Mouse (Mus musculus) hindbrain, embryonic 13.5 days (tissue): ENCODE results near the gene Sgms2. TPM values are rescaled to one million over a fixed set of nuclear protein-coding genes. Genes with fewer than 3 reads are reported as not detected.

Experiments used
- ATAC-seq: fragments of 200-750 bp; cut with Nextera tagmentation; 2 replicates; pipeline ENCODE4 v1.8.0; 2017; ENCODE audit warnings: moderate TSS enrichment; ENCODE audit not compliant: low FRiP score
- H3K27ac ChIP-seq: fragments of 300-500 bp; sonication (generic); 2 replicates; pipeline ENCODE4 v1.5.1; 2015; ENCODE audit warnings: inconsistent platforms, mild to moderate bottlenecking, moderate library complexity
- H3K27me3 ChIP-seq: fragments of 300-500 bp; sonication (generic); 2 replicates; pipeline ENCODE4 v1.6.1; 2015; ENCODE audit warnings: mild to moderate bottlenecking, inconsistent platforms
- H3K36me3 ChIP-seq: fragments of 300-500 bp; sonication (generic); 2 replicates; pipeline ENCODE4 v1.6.1; 2015; ENCODE audit warnings: mild to moderate bottlenecking, inconsistent platforms
- H3K4me1 ChIP-seq: fragments of 300-500 bp; sonication (generic); replicated peaks from 2 replicates; pipeline ENCODE4 v1.6.1; 2015; ENCODE audit warnings: inconsistent platforms
- H3K4me2 ChIP-seq: fragments of 300-500 bp; sonication (generic); 2 replicates; pipeline ENCODE4 v1.6.1; 2015; ENCODE audit warnings: inconsistent platforms, mild to moderate bottlenecking, moderate library complexity
- H3K4me3 ChIP-seq: fragments of 300-500 bp; sonication (generic); 2 replicates; pipeline ENCODE4 v1.5.1; 2015; ENCODE audit warnings: mild to moderate bottlenecking, inconsistent platforms
- H3K9ac ChIP-seq: fragments of 300-500 bp; sonication (generic); 2 replicates; pipeline ENCODE4 v1.6.1; 2015; ENCODE audit warnings: mild to moderate bottlenecking, inconsistent platforms
- H3K9me3 ChIP-seq: fragments of 300-500 bp; sonication (generic); 2 replicates; pipeline ENCODE4 v1.6.1; 2016; ENCODE audit warnings: inconsistent platforms
- WGBS: fragments of 180-500 bp; shearing (Covaris S2); methylation state at CpG from one replicate; pipeline ENCODE4 v1.1.7; 2015; 5-methylcytosine and 5-hydroxymethylcytosine counted together
- polyA plus RNA-seq: library from polyadenylated mRNA; unstranded; fragments of >200 nt; fragmentation: Nextera tagmentation; extraction: Ambion mirVana; gene quantifications from 2 replicates; pipeline ENCODE4 v1.2.1, GENCODE M21; 2015

Sgms2 gene
- 2.4 and 2.8 TPM in 2 replicates for polyA plus RNA-seq

DNA sequence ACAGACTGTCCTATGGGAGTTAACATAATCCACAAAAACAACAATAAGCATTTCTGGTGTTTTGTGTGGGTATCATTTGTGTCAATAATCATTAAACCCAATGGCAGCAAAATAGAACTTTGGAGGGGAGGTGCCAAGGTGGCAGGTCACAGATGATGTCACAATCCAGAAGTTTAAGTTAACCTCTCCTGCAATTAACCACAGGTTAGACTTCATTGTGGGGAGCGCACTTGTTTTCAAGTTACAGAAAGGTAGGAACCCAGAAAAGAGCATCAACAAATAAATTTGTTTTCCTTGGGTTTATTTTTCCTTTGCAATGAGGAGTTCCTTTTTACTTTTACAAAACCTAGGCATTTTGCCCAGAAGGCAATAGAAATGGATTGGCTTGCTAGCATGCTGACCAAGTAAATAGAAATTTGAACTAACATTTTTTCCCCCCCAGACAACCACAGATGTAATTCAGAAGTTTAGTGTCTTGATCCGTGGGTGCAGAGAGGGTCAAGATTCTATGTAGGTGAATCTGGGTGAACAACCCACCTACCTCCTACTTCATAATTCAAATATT is at the start of gene Sgms2:
Gene Sgms2 (minus strand): TSS at position 51 of the 565 bp plus-strand sequence.
- 92% methylated on average over 2 of the region's 2 CpGs for WGBS
- H3K4me3 ChIP-seq, result peak within 1 kb of the TSS; percentile 72
- H3K36me3 ChIP-seq, result no peaks in the 10 kb centered on the region
- H3K27ac ChIP-seq, result no peak within 1 kb of the TSS
- H3K9ac ChIP-seq, result peak within 1 kb of the TSS; percentile 79
- H3K4me2 ChIP-seq, result peak within 1 kb of the TSS; percentile 98
- no peaks in the 10 kb centered on the region for H3K9me3 ChIP-seq
- ATAC-seq, result no peak
- peaks cover 12% of the 10 kb centered on the region for H3K4me1 ChIP-seq
- peaks cover 82% of the 10 kb centered on the region for H3K27me3 ChIP-seq

GRCm38 (mm10) chr3:131525229-131525628 is 34.0 kb upstream of the Sgms2 start:
- no peak for ATAC-seq
- Histone ChIP-seq H3K9ac (no peak overlapping the region), H3K4me1 (no peaks in the 10 kb centered on the region), H3K27me3 (no peaks in the 10 kb centered on the region), H3K36me3 (no peaks in the 10 kb centered on the region), H3K4me3 (no peak overlapping the region), H3K27ac (no peak overlapping the region), H3K4me2 (no peak overlapping the region), H3K9me3 (no peaks in the 10 kb centered on the region)
- 84% methylated on average over 3 of the region's 3 CpGs for WGBS

DNA sequence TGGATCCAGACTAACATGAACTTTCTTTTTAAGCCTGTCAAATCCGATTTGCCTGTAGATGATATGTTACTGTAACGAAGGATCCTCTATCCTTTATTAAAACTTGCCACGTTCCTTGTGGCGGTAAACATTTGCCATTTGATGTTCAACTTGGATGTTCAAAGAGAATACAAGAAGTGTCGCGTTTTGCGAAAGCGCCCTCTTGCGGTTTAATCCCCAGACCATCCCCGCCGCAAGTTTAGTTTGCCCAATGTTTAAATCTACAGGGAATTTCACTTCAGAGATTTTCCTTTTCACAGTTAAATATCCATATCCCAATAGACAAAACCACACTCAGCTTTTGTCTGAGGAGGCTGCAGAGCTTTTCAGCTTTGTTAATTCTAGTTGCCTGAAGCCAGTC is 33.6 kb upstream of the Sgms2 start:
- Histone ChIP-seq H3K27me3 (no peaks in the 10 kb centered on the region), H3K27ac (no peak overlapping the region), H3K4me3 (no peak overlapping the region), H3K9ac (no peak overlapping the region), H3K4me2 (no peak overlapping the region), H3K36me3 (no peaks in the 10 kb centered on the region), H3K4me1 (no peaks in the 10 kb centered on the region), H3K9me3 (no peaks in the 10 kb centered on the region)
- no peak for ATAC-seq
- WGBS, result 22% methylated on average over 11 of the region's 11 CpGs

GRCm38 (mm10) chr3:131524210-131524609 is 33.0 kb upstream of the Sgms2 start:
- Histone ChIP-seq H3K27me3 (no peaks in the 10 kb centered on the region), H3K4me2 (no peak overlapping the region), H3K9me3 (no peaks in the 10 kb centered on the region), H3K4me1 (no peaks in the 10 kb centered on the region), H3K9ac (no peak overlapping the region), H3K27ac (no peak overlapping the region), H3K4me3 (no peak overlapping the region), H3K36me3 (no peaks in the 10 kb centered on the region)
- WGBS, result 81% methylated on average over 5 of the region's 5 CpGs
- ATAC-seq, result no peak

- Histone ChIP-seq H3K27me3 (no peaks in the 10 kb centered on the region), H3K4me3 (no peak overlapping the region), H3K9ac (no peak overlapping the region), H3K4me2 (no peak overlapping the region), H3K36me3 (no peaks in the 10 kb centered on the region), H3K4me1 (no peaks in the 10 kb centered on the region), H3K27ac (no peak overlapping the region), H3K9me3 (no peaks in the 10 kb centered on the region)
- ATAC-seq, result no peak
- WGBS, result 90% methylated on average over 9 of the region's 9 CpGs
Measured at GRCm38 (mm10) chr3:131523749-131524148, 32.5 kb upstream of the Sgms2 start.

DNA sequence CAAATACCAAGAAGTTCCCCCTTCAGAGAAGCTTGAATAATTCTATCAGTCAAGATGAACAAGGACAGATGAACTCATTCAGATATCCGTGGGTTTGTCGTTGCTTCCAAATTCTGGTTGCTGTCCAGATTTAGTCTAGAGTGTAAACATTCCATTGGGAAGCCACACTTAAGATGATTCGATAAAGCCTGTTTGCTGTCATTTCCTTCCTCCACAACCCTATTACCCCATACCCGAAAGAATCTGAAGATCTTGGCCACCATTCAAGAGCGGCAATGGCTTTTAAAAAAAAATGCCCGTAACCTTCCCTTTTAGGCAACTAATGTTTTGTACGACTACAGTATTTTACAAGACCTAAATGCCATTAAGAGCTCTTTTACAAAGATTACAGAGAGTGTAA is 31.0 kb upstream of the Sgms2 start:
- ATAC-seq, result no peak
- H3K27me3 ChIP-seq, result no peaks in the 10 kb centered on the region
- H3K9ac ChIP-seq, result no peak overlapping the region
- no peak overlapping the region for H3K27ac ChIP-seq
- H3K4me2 ChIP-seq, result no peak overlapping the region
- WGBS, result 84% methylated on average over 7 of the region's 7 CpGs
- H3K36me3 ChIP-seq, result no peaks in the 10 kb centered on the region
- H3K4me3 ChIP-seq, result no peak overlapping the region
- no peaks in the 10 kb centered on the region for H3K4me1 ChIP-seq
- H3K9me3 ChIP-seq, result no peaks in the 10 kb centered on the region

DNA sequence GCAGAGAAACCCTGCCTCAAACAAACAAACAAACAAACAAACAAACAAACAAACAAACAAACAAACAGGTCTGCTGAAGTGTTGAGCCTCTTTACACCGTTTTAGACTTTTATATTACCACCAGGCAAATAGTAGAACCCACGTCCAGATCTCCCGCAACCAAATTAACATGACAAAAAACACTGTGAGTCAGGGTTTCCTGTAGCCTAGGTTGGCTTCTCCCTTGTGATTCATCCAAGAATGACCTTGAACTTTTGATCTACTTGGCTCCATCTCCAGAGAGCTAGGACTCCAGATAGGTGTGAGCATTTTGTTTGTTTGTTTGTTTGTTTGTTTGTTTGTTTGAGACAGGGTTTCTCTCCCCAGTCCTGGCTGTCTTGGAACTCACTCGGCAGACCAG is 30.0 kb upstream of the Sgms2 start:
- WGBS, result 67% methylated on average over 4 of the region's 4 CpGs
- Histone ChIP-seq H3K9ac (no peak overlapping the region), H3K27ac (no peak overlapping the region), H3K4me3 (no peak overlapping the region), H3K36me3 (no peaks in the 10 kb centered on the region), H3K9me3 (no peaks in the 10 kb centered on the region), H3K4me1 (no peaks in the 10 kb centered on the region), H3K4me2 (no peak overlapping the region), H3K27me3 (no peaks in the 10 kb centered on the region)
- ATAC-seq, result no peak

DNA sequence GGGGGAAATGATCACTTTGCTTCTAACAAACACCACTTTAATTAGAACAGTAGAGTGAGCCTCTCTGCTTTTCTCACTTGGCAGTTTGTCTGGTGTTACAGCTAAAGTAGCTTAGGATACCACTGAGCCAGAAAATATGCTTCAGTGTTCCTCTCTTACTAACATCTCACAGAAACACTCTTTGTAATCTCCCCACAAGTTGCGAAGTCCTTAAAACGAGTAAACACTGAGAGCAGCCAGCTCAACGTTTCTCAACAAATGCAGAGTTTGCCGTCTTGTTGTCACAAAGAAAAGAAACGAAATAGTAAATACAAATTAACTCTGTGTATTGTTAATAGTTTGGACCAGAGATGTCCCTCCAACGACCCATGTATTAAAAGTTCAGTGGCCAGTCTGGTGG is 26.5 kb upstream of the Sgms2 start:
- no peak for ATAC-seq
- H3K27ac ChIP-seq, result no peak overlapping the region
- no peaks in the 10 kb centered on the region for H3K27me3 ChIP-seq
- H3K4me1 ChIP-seq, result no peaks in the 10 kb centered on the region
- H3K4me2 ChIP-seq, result no peak overlapping the region
- H3K9me3 ChIP-seq, result no peaks in the 10 kb centered on the region
- no peak overlapping the region for H3K4me3 ChIP-seq
- H3K36me3 ChIP-seq, result no peaks in the 10 kb centered on the region
- 84% methylated on average over 6 of the region's 6 CpGs for WGBS
- H3K9ac ChIP-seq, result no peak overlapping the region

DNA sequence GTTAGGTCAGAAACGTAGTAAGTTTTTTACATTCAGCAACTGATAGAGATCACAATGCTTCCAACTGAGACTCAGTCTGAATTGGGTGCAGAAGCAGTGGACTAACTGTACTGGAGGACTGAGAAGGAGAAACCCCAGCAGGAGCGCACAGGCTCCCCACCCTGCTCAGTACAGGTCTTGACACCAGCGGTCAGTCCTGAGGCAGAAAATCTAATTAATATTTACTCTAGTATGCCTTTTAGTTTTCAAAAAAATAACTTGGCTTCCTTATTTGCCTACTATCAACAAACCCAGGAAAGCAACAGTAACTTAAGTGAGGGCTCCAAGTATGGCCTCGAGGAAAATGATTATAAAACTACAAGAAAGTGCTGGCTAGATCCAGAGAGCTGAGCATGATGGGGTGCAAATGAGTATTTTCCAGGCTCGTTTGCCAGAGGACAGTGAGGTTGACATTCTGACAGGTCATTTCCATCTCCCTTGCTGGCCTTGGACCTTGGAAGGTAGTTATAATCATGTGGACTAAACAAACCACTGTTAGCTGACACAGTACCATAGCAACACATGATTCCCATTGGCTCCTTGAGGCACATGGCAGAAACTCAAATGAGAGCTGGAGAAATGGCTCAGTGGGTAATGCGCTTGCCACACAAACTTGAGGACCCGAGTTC is 25.3 kb upstream of the Sgms2 start:
- Histone ChIP-seq H3K9me3 (no peaks in the 10 kb centered on the region), H3K4me1 (no peaks in the 10 kb centered on the region), H3K36me3 (no peaks in the 10 kb centered on the region), H3K27ac (no peak overlapping the region), H3K27me3 (0 out of 2 replicates have a peak, but pooled peaks cover 5% of the 10 kb centered on the region), H3K9ac (no peak overlapping the region), H3K4me2 (no peak overlapping the region), H3K4me3 (no peak overlapping the region)
- WGBS, result 86% methylated on average over 7 of the region's 7 CpGs
- ATAC-seq, result no peak

DNA sequence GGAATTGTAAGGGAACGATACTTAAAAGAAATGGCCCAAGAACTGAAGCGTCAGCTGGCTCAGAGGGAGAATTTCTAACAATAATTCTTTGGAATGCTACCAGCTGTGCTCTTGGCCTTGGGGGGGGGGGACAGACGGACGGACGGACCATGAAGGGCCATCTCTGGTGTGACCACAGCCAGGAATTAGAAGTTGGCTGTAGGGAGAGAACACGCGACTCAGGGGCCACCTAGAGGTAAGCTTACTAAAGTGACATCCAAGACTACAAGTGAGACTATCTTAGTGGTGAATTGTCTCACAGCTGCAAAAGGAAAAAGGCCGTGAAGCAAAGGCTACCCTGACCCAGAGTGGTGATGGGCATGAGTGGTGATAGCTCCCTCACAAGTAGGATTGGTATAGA is 20.4 kb upstream of the Sgms2 start:
- Histone ChIP-seq H3K36me3 (no peaks in the 10 kb centered on the region), H3K4me1 (no peaks in the 10 kb centered on the region), H3K4me3 (no peak overlapping the region), H3K4me2 (no peak overlapping the region), H3K9me3 (no peaks in the 10 kb centered on the region), H3K9ac (no peak overlapping the region), H3K27ac (no peak overlapping the region), H3K27me3 (peaks cover 16% of the 10 kb centered on the region; the same call in 1 of the 2 replicates)
- ATAC-seq, result no peak
- WGBS, result 72% methylated on average over 8 of the region's 8 CpGs

DNA sequence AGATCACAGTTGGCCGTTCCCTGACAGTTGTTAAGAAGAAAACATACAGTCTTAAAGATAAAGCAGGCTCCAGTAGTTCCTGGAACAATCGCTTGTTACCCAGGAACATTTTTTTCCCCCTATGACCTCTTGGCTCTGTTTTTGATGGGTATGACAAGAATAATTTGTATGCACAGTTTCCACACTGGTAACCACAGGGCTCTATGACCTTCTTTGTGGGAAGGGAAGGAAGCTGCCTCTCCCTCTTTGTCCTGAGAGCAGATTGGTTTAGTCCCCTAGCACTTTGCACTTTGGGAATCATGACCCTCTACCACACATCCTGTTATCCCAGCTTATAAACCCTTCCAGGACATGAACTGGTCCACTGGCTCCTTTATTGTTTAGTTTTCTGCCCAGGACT is 16.8 kb upstream of the Sgms2 start:
- no peaks in the 10 kb centered on the region for H3K36me3 ChIP-seq
- no peak overlapping the region for H3K9ac ChIP-seq
- 83% methylated on average over 2 of the region's 2 CpGs for WGBS
- no peak overlapping the region for H3K4me3 ChIP-seq
- no peaks in the 10 kb centered on the region for H3K4me1 ChIP-seq
- H3K9me3 ChIP-seq, result no peaks in the 10 kb centered on the region
- no peak overlapping the region for H3K4me2 ChIP-seq
- peaks cover 46% of the 10 kb centered on the region for H3K27me3 ChIP-seq
- no peak overlapping the region for H3K27ac ChIP-seq
- no peak for ATAC-seq

GRCm38 (mm10) chr3:131504595-131505223 is 13.5 kb upstream of the Sgms2 start:
- H3K4me2 ChIP-seq, result no peak overlapping the region
- H3K9ac ChIP-seq, result no peak overlapping the region
- 0 out of 2 replicates have a peak, but pooled peaks cover 3% of the 10 kb centered on the region for H3K4me1 ChIP-seq
- ATAC-seq, result no peak
- H3K27ac ChIP-seq, result no peak overlapping the region
- H3K9me3 ChIP-seq, result no peaks in the 10 kb centered on the region
- H3K4me3 ChIP-seq, result no peak overlapping the region
- H3K36me3 ChIP-seq, result no peaks in the 10 kb centered on the region
- WGBS, result 89% methylated on average over 14 of the region's 14 CpGs
- peaks cover 49% of the 10 kb centered on the region for H3K27me3 ChIP-seq
